Mouse (Mus musculus) forebrain, embryonic 16.5 days (tissue): ENCODE data around the gene Ssrp1. TPM values are rescaled to one million over a fixed set of nuclear protein-coding genes. Genes with fewer than 3 reads are reported as not detected.

Experiments
- ATAC-seq: fragments of 200-750 bp; cut with Nextera tagmentation; 2 replicates; pipeline ENCODE4 v1.8.0; 2017; ENCODE audit warnings: mild to moderate bottlenecking, moderate library complexity
- H3K27ac ChIP-seq: fragments of 300-500 bp; sonication (generic); 2 replicates; pipeline ENCODE4 v1.5.1; 2014; ENCODE audit warnings: low read length, control low read depth
- H3K27me3 ChIP-seq: fragments of 300-500 bp; sonication (generic); replicated peaks from 2 replicates; pipeline ENCODE4 v1.6.1; 2014; ENCODE audit warnings: low read length; ENCODE audit not compliant: control insufficient read depth, insufficient read depth
- H3K36me3 ChIP-seq: fragments of 300-500 bp; sonication (generic); 2 replicates; pipeline ENCODE4 v1.6.1; 2014; ENCODE audit not compliant: control insufficient read depth, insufficient read depth
- H3K4me1 ChIP-seq: fragments of 300-500 bp; sonication (generic); replicated peaks from 2 replicates; pipeline ENCODE4 v1.6.1; 2014; ENCODE audit warnings: low read length; ENCODE audit not compliant: control insufficient read depth, insufficient read depth
- H3K4me2 ChIP-seq: fragments of 300-500 bp; sonication (generic); 2 replicates; pipeline ENCODE4 v1.6.1; 2014; ENCODE audit warnings: mild to moderate bottlenecking, low read length, control low read depth
- H3K4me3 ChIP-seq: fragments of 300-500 bp; sonication (generic); replicated peaks from 2 replicates; pipeline ENCODE4 v1.5.1; 2014; ENCODE audit warnings: mild to moderate bottlenecking, low read length, control low read depth
- H3K9ac ChIP-seq: fragments of 300-500 bp; sonication (generic); replicated peaks from 2 replicates; pipeline ENCODE4 v1.6.1; 2014; ENCODE audit warnings: low read depth, low read length, control low read depth
- H3K9me3 ChIP-seq: fragments of 300-500 bp; sonication (generic); 2 replicates; pipeline ENCODE4 v1.6.1; 2016; ENCODE audit warnings: low read length; ENCODE audit not compliant: control insufficient read depth
- WGBS: fragments of 180-500 bp; shearing (Covaris S2); extraction: QIAGEN DNeasy Blood & Tissue Kit; methylation state at CpG from one replicate; pipeline ENCODE4 v1.1.7; 2014; 5-methylcytosine and 5-hydroxymethylcytosine counted together
- polyA plus RNA-seq: library from polyadenylated mRNA; unstranded; fragments of >200 nt; fragmentation: Nextera tagmentation; extraction: Ambion mirVana; gene quantifications from 2 replicates; pipeline ENCODE4 v1.2.1, GENCODE M21; 2015

The Ssrp1 gene
- polyA plus RNA-seq, 1 experiment from 2014 or later = 228 TPM

GRCm38 (mm10) chr2:85065141-85065875 is 28.3 kb downstream of the Ssrp1 start:
- H3K36me3 ChIP-seq = peaks cover 12% of the 10 kb centered on the region
- WGBS = 90% methylated on average over 12 of the region's 12 CpGs
- H3K27ac ChIP-seq = no peak overlapping the region
- no peak overlapping the region for H3K4me3 ChIP-seq
- peaks cover 7% of the 10 kb centered on the region for H3K4me1 ChIP-seq
- H3K9me3 ChIP-seq = no peaks in the 10 kb centered on the region
- no peak for ATAC-seq
- H3K4me2 ChIP-seq = no peak overlapping the region
- H3K27me3 ChIP-seq = no peaks in the 10 kb centered on the region
- no peak overlapping the region for H3K9ac ChIP-seq

DNA sequence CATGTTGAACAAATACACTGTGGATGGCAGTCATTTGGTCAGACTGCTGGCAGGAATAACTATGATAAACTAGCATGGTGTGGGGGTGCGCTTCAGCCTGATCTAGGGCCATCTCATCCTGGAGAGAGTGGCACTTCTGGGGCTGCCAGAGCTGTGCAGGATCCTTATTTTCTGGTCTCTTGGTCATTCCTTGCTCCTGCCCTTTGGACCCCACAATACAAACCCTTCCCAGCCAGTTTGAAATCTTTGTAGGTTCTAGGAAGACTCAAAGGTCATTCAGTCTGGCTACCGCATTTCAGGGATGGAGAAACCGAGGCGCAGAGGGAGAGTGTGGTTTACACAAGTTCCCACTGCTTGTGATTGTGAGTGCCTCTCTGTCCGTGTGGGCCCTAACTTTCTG is 29.9 kb downstream of the Ssrp1 start:
- Histone ChIP-seq H3K9me3 (no peaks in the 10 kb centered on the region), H3K36me3 (peaks cover 11% of the 10 kb centered on the region), H3K4me1 (no peaks in the 10 kb centered on the region), H3K4me2 (no peak overlapping the region), H3K9ac (no peak overlapping the region), H3K4me3 (no peak overlapping the region), H3K27ac (no peak overlapping the region), H3K27me3 (no peaks in the 10 kb centered on the region)
- WGBS = 91% methylated on average over 5 of the region's 5 CpGs
- ATAC-seq = no peak

- no peak overlapping the region for H3K4me2 ChIP-seq
- H3K4me1 ChIP-seq = no peaks in the 10 kb centered on the region
- no peak for ATAC-seq
- no peak overlapping the region for H3K27ac ChIP-seq
- no peak overlapping the region for H3K4me3 ChIP-seq
- peaks cover 4% of the 10 kb centered on the region; the same call in 1 of the 2 replicates for H3K36me3 ChIP-seq
- no peaks in the 10 kb centered on the region for H3K27me3 ChIP-seq
- H3K9ac ChIP-seq = no peak overlapping the region
- 72% methylated on average over 10 of the region's 10 CpGs for WGBS
- no peaks in the 10 kb centered on the region for H3K9me3 ChIP-seq
These were observed 31.0 kb downstream of the Ssrp1 start for GRCm38 (mm10) chr2:85067903-85068625.

GRCm38 (mm10) chr2:85068626-85069025 is 31.6 kb downstream of the Ssrp1 start:
- H3K27ac ChIP-seq = no peak overlapping the region
- no peak overlapping the region for H3K4me2 ChIP-seq
- H3K4me1 ChIP-seq = no peaks in the 10 kb centered on the region
- peaks cover 2% of the 10 kb centered on the region; the same call in 1 of the 2 replicates for H3K36me3 ChIP-seq
- 74% methylated on average over 2 of the region's 2 CpGs for WGBS
- no peak overlapping the region for H3K4me3 ChIP-seq
- no peaks in the 10 kb centered on the region for H3K9me3 ChIP-seq
- H3K27me3 ChIP-seq = no peaks in the 10 kb centered on the region
- ATAC-seq = peak; percentile 22; the same call in 1 of the 2 replicates
- H3K9ac ChIP-seq = no peak overlapping the region

- ATAC-seq = no peak
- Histone ChIP-seq H3K4me1 (no peaks in the 10 kb centered on the region), H3K4me2 (no peak overlapping the region), H3K9ac (no peak overlapping the region), H3K4me3 (no peak overlapping the region), H3K27ac (no peak overlapping the region), H3K27me3 (no peaks in the 10 kb centered on the region), H3K9me3 (no peaks in the 10 kb centered on the region), H3K36me3 (0 out of 2 replicates have a peak, but pooled peaks cover 5% of the 10 kb centered on the region)
- WGBS = 72% methylated on average over 15 of the region's 15 CpGs
These were observed 33.1 kb downstream of the Ssrp1 start for GRCm38 (mm10) chr2:85070086-85070485.

GRCm38 (mm10) chr2:85071921-85072320 is 34.9 kb downstream of the Ssrp1 start:
- H3K4me2 ChIP-seq = no peak overlapping the region
- WGBS = 93% methylated on average over 5 of the region's 5 CpGs

GRCm38 (mm10) chr2:85073751-85074150 is 36.7 kb downstream of the Ssrp1 start:
- H3K4me1 ChIP-seq = no peaks in the 10 kb centered on the region
- H3K9ac ChIP-seq = no peak overlapping the region
- H3K36me3 ChIP-seq = 0 out of 2 replicates have a peak, but pooled peaks cover 5% of the 10 kb centered on the region
- no peak for ATAC-seq
- H3K4me3 ChIP-seq = no peak overlapping the region
- H3K9me3 ChIP-seq = no peaks in the 10 kb centered on the region
- H3K4me2 ChIP-seq = no peak overlapping the region
- H3K27ac ChIP-seq = no peak overlapping the region
- H3K27me3 ChIP-seq = no peaks in the 10 kb centered on the region
- 90% methylated on average over 5 of the region's 5 CpGs for whole genome bisulfite sequencing

More at GRCm38 (mm10) chr2:85071921-85072320, 34.9 kb downstream of the Ssrp1 start:
- Histone ChIP-seq H3K4me3 (no peak overlapping the region), H3K4me1 (no peaks in the 10 kb centered on the region), H3K9ac (no peak overlapping the region), H3K27me3 (no peaks in the 10 kb centered on the region), H3K27ac (no peak overlapping the region), H3K9me3 (no peaks in the 10 kb centered on the region), H3K36me3 (0 out of 2 replicates have a peak, but pooled peaks cover 5% of the 10 kb centered on the region)
- no peak for ATAC-seq

- no peak overlapping the region for H3K27ac ChIP-seq
- no peaks in the 10 kb centered on the region for H3K36me3 ChIP-seq
- no peaks in the 10 kb centered on the region for H3K9me3 ChIP-seq
- no peak overlapping the region for H3K4me2 ChIP-seq
- H3K4me3 ChIP-seq = no peak overlapping the region
- ATAC-seq = peak; percentile 92
- H3K4me1 ChIP-seq = peaks cover 8% of the 10 kb centered on the region; the same call in 1 of the 2 replicates
- 33% methylated on average over 11 of the region's 11 CpGs for WGBS
- H3K9ac ChIP-seq = no peak overlapping the region
- no peaks in the 10 kb centered on the region for H3K27me3 ChIP-seq
These were observed 51.9 kb downstream of the Ssrp1 start for GRCm38 (mm10) chr2:85088716-85089646.

DNA sequence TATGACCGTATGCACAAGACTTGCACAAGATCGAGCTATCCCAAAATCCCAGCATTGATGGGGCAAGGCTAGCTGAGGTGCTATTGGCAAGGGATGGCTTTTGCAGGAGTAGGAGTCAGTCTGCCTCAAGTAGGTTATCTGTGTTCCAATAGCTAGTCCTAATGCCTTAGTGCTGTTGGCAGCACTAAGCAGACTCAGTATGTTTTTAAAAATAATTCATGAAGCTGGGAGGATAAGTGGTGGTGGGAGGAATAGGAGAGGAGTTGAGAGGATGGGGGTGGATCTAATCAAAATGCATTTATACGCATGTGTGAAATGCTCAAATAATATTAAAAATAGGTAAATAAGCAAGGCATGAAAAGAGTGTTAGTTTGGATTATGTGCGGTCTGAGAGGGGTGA is 54.3 kb downstream of the Ssrp1 start:
- Histone ChIP-seq H3K4me2 (no peak overlapping the region), H3K27me3 (no peaks in the 10 kb centered on the region)
- WGBS = 96% methylated on average over 4 of the region's 4 CpGs

More for the DNA sequence above, 54.3 kb downstream of the Ssrp1 start:
- no peak for ATAC-seq
- Histone ChIP-seq H3K36me3 (no peaks in the 10 kb centered on the region), H3K4me1 (peaks cover 8% of the 10 kb centered on the region; the same call in 1 of the 2 replicates), H3K27ac (no peak overlapping the region), H3K4me3 (no peak overlapping the region), H3K9me3 (no peaks in the 10 kb centered on the region), H3K9ac (no peak overlapping the region)
